21 mouse cellular contexts compared by ENCODE assay signal in genomic region chr7:19129396-19129795, GRCm38 (mm10). TPM values are rescaled to one million over a fixed set of nuclear protein-coding genes. Genes with fewer than 3 reads are reported as not detected.
"Had no signal": no experiment of that assay in that cellular context is flagged by ENCODE, and none has a peak within 500 bp of the region (broad histone marks: within the 10 kb centered on the region; RNA-seq: fewer than 3 reads in every experiment).

No protein-coding gene starts in this region.

- H3K36me3 ChIP-seq: neural tube, embryonic 15.5 days had no signal

- H3K9me3 ChIP-seq: limb, embryonic 10.5 days; limb, embryonic 13.5 days; liver, embryonic 12.5 days; liver, embryonic 15.5 days; midbrain, embryonic 12.5 days; neural tube, embryonic 15.5 days; stomach, embryonic 15.5 days had no signal

- H3K27me3 ChIP-seq: limb, embryonic 13.5 days; liver, embryonic 12.5 days; liver, embryonic 15.5 days; midbrain, embryonic 12.5 days; neural tube, embryonic 15.5 days; stomach, embryonic 15.5 days had no signal

- H3K9ac ChIP-seq: limb, embryonic 13.5 days; liver, embryonic 12.5 days; liver, embryonic 15.5 days; midbrain, embryonic 12.5 days; neural tube, embryonic 15.5 days; stomach, embryonic 15.5 days had no signal

- H3K4me2 ChIP-seq: limb, embryonic 13.5 days; liver, embryonic 12.5 days; liver, embryonic 15.5 days; midbrain, embryonic 12.5 days; neural tube, embryonic 15.5 days; stomach, embryonic 15.5 days had no signal

- H3K4me3 ChIP-seq: limb, embryonic 10.5 days; limb, embryonic 13.5 days; liver, embryonic 12.5 days; liver, embryonic 15.5 days; midbrain, embryonic 12.5 days; myocyte; neural tube, embryonic 15.5 days; stomach, embryonic 15.5 days had no signal

- H3K27ac ChIP-seq: limb, embryonic 10.5 days; limb, embryonic 13.5 days; liver, embryonic 12.5 days; liver, embryonic 15.5 days; midbrain, embryonic 12.5 days; neural tube, embryonic 15.5 days; stomach, embryonic 15.5 days had no signal

- DNase-seq: kidney, adult 9 months; kidney, postnatal 14 days; kidney, postnatal 4 days; liver; lung, adult 18-20 months; lung, postnatal 14 days; lung, postnatal 4 days; right cerebral cortex, adult 18-20 months; right cerebral cortex, postnatal 14 days; spleen, adult 18-20 months; thymus, postnatal 25 days had no signal

- ATAC-seq: liver, embryonic 12.5 days; midbrain, embryonic 16.5 days had no signal

RNA-seq across cellular contexts. Expression of gene Gm4969, which starts 11.2 kb away (rescaled TPM):
- total RNA-seq: monocyte, adult 5-6 weeks had no signal
- polyA plus RNA-seq: myocyte had no signal

RNA-seq across cellular contexts. Expression of gene Six5, which starts 35.0 kb away (rescaled TPM):
- total RNA-seq: monocyte, adult 5-6 weeks had no signal
